Mouse (Mus musculus) monocyte, adult 2 months (primary cell): ENCODE results near the gene Slx4ip.
A peak's percentile ranks its signal among the peaks of the same experiment; 100 is the strongest.

Experiments
- DNase-seq, 2 experiments: peaks; one replicate each; pipeline ENCODE4 v3.0.0; 2022; ENCODE audit warnings: low spot score in 2 of 2, low read depth in 1 of 2

The Slx4ip gene

GRCm38 (mm10) chr2:136947500-136947899, 56.5 kb downstream of the Slx4ip start:
- no peak for DNase-seq

GRCm38 (mm10) chr2:136947937-136948336, 56.9 kb downstream of the Slx4ip start:
- DNase-seq = peak in 1 of 2 experiments; percentile 34

GRCm38 (mm10) chr2:136952238-136952637, 61.2 kb downstream of the Slx4ip start:
- no peak for DNase-seq

GRCm38 (mm10) chr2:136955726-136956571, 64.9 kb downstream of the Slx4ip start:
- no peak for DNase-seq

GRCm38 (mm10) chr2:136958697-136959096, 67.7 kb downstream of the Slx4ip start:
- DNase-seq = no peak

GRCm38 (mm10) chr2:136975774-136976173, 84.8 kb downstream of the Slx4ip start:
- DNase-seq = no peak

- no peak for DNase-seq
Measured at GRCm38 (mm10) chr2:136979056-136979772, 88.2 kb downstream of the Slx4ip start.

- no peak for DNase-seq
Measured at GRCm38 (mm10) chr2:136981062-136981879, 90.3 kb downstream of the Slx4ip start.

GRCm38 (mm10) chr2:136983959-136984358, 92.9 kb downstream of the Slx4ip start:
- no peak for DNase-seq

- no peak for DNase-seq
Measured at GRCm38 (mm10) chr2:136985998-136986730, 95.1 kb downstream of the Slx4ip start.

- no peak for DNase-seq
Measured at GRCm38 (mm10) chr2:136993116-136993515, 102.1 kb downstream of the Slx4ip start.

- no peak for DNase-seq
Measured at GRCm38 (mm10) chr2:136997104-136997503, 106.1 kb downstream of the Slx4ip start.

- DNase-seq = no peak
Measured at GRCm38 (mm10) chr2:137002031-137002430, 111.0 kb downstream of the Slx4ip start.

GRCm38 (mm10) chr2:137006656-137007055, 115.6 kb downstream of the Slx4ip start:
- no peak for DNase-seq

GRCm38 (mm10) chr2:137011980-137012379, 121.0 kb downstream of the Slx4ip start:
- no peak for DNase-seq

- no peak for DNase-seq
Measured at GRCm38 (mm10) chr2:137013151-137013550, 122.1 kb downstream of the Slx4ip start.

- DNase-seq = no peak
Measured at GRCm38 (mm10) chr2:137013811-137014350, 122.9 kb downstream of the Slx4ip start.

- no peak for DNase-seq
Measured at GRCm38 (mm10) chr2:137014423-137014822, 123.4 kb downstream of the Slx4ip start.

- no peak for DNase-seq
Measured at GRCm38 (mm10) chr2:137044122-137044521, 153.1 kb downstream of the Slx4ip start.

GRCm38 (mm10) chr2:137049367-137049766, 158.3 kb downstream of the Slx4ip start:
- DNase-seq = no peak
